Mouse (Mus musculus) skeletal muscle tissue, postnatal 0 days (tissue): ENCODE measurements around the gene Rasip1. TPM values are rescaled to one million over a fixed set of nuclear protein-coding genes. Genes with fewer than 3 reads are reported as not detected.

Experiments
- polyA plus RNA-seq: library from polyadenylated mRNA; unstranded; fragments of >200 nt; fragmentation: Nextera tagmentation; extraction: Ambion mirVana; gene quantifications from 2 replicates; pipeline ENCODE4 v1.2.1, GENCODE M21; 2015

Gene Rasip1
- 10.3 and 13.9 TPM in 2 replicates for polyA plus RNA-seq

DNA sequence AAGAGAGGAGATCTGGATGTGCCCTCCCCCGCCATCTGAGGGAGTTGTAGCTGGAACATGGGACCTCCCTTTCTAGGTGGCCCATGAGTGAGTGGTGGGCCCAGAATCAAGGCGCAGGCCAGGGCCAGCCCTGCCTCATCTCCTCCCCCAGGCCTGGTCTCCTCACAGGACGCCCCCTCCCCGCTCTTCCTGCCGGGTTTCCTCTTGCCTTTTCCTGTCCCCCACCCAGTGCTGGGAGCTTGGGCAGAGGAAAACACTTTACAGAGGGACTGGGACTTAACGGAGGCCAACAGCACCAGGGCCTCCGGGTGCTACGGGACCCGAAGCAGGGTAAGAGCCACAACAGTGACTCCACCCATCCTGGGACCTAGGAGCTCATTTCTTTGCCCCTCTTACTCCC lies at the start of gene Rasip1:
Gene Rasip1 (plus strand): TSS at position 228 of the 400 bp plus-strand sequence.

DNA sequence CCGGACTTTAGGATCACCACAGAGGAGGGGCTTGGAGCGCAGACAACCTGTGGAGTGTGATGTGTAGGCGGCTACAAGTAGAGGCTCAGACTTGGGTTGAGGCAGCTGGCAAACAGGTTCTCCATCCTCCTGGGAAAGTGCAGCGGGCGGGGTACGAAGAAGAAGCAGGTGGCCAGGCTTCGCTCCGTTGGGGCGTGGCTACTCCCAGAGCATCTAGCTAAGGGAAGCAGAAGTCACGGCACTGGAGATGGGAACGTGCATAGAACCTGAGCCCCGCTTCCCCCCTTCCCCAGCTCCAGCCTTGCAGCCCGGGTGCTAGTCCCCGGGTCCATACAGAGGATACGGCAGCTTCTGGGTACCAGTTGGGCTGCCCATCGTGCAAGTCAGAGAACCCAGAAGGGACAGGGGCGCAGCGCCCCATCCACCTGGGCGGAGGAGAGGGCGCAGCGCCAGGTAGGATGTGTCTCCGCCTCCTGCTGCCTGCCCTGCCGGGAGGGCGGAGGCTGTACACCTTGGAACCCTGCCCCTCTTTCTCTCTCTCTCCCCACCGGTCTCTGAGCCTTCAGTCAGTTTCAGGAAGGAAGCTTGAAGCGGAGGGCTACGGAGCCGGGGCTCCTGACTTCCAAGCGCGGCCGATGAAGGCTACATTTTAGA lies 10.1 kb upstream of the Rasip1 start, which contains the start of gene Fut1:
Gene Fut1 (plus strand): TSS at position 248 of the 654 bp plus-strand sequence.

DNA sequence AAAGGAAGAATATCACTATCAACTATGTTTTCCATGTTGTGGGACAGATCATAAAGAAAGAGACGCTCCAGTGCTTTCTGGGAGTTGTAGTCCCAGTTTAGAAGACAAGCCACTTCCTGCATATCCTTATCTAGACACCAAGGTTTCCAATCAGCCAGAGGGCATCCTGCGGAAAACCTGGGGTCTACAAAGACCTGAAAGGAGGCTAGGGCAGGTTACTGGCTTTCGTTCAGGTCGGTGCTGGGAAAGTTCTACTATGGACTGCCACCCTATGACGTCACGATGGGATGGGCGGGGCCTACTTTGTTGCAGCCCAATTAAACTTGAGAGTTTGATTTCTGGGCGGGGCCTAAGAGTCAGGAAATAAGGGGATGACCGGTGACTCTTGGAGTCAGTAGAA lies 5.8 kb upstream of the Rasip1 start, which contains the start of gene Izumo1:
Gene Izumo1 (plus strand): TSS at position 369 of the 400 bp plus-strand sequence.

DNA sequence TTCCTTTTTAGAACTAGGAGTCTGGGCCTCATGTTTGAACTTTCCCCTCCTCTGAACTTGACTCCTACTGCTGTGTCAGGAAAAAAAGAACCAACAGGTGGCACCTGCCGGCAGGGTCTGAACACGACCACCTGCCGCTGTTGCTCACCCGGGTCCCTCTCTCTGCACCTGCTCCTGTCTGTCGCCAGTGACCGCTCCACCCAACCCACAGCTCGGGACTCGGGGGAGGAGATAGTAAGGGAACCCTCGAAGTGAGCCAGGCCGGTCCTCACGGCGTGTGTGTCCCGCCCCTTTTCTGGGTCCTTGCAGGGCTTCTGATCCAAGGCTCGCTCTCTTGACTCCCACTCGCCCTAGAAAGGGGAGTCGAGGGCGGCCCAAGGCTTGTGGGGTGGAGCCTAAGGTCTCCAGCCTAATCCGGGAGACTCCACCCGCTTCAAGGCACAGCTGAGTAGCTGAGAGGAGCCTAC lies 12.3 kb downstream of the Rasip1 start, which contains the start of gene Mamstr:
Gene Mamstr (plus strand): TSS at position 417 of the 467 bp plus-strand sequence.

DNA sequence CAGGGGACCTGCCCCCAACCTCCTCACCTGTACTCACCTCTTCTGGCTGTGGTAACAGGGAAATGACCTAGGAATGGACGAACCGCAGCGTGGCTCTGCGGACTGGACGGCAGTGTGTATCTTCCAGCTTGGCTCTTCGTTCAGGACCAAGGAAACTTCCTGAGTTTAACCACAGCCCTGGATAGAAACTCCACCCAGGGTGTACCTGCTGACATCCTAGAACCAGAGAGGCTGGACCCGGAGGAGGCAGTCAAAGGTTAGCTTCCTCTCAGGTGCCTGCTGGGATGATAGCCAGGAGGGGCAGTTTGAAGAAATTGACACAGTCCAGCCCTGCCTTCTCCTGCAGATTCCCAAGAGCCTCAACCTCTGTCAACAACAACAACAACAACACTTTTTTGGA lies 38.9 kb downstream of the Rasip1 start, which contains the start of gene Fut2:
Gene Fut2 (minus strand): TSS at position 234 of the 400 bp plus-strand sequence.

DNA sequence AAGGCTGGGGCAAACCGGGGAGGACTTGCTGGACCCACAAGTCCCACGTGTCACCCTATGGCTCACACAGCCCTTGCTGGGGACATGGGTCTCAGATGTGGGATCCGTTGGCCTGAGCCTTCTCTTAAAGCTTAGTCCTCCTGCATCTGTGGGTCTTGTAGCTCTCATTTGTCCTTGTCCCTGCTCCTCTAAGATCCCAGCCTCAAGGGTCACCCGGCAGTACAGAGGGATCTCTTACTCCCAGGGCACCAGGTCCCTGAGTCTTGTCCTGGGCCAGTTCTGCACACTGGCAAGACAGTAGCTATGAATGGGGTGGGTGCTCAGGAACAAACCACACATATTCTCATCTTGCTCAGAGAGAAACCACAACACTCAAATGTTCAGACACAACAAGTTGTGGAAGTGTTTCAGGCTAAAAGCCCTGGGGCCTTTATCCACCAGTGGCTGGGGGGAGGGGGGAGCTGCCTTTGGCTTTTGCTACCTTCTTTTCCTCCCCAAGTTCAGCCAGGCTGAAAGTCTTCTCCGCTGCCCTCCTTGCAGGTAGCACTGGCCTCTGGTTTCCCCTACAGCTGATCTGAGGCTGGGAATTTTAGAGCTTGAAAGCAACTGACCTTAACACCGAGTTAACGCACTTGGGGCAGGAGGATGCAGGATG lies 56.2 kb downstream of the Rasip1 start, which contains the start of gene Ntn5:
Gene Ntn5 (plus strand): TSS at position 627 of the 655 bp plus-strand sequence.

Other genes with a start within 250 kb of the Rasip1 start
- 64.7 and 74.9 TPM in 2 replicates for gene Snrnp70, start 231.7 kb upstream of the Rasip1 start, polyA plus RNA-seq
- 3.5 and 4.7 TPM in 2 replicates for gene Kcna7, start 221.8 kb upstream of the Rasip1 start, polyA plus RNA-seq
- 0.09 and 0.17 TPM in 2 replicates for gene Ntf5, start 213.8 kb upstream of the Rasip1 start, polyA plus RNA-seq
- gene Lhb, start 206.7 kb upstream of the Rasip1 start, polyA plus RNA-seq: not detected in 2 replicates
- gene Gys1, start 192.6 kb upstream of the Rasip1 start, polyA plus RNA-seq: 90.8 and 92.1 TPM in 2 replicates
- 31.4 and 35.8 TPM in 2 replicates for gene Ruvbl2, start 189.4 kb upstream of the Rasip1 start, polyA plus RNA-seq
- 2,280 and 2,838 TPM in 2 replicates for gene Ftl1, start 167.6 kb upstream of the Rasip1 start, polyA plus RNA-seq
- 74.5 and 83.5 TPM in 2 replicates for gene Bax, start 160.6 kb upstream of the Rasip1 start, polyA plus RNA-seq
- gene Tulp2, start 145.6 kb upstream of the Rasip1 start, polyA plus RNA-seq: 0.06 and 0.12 TPM in 2 replicates
- not detected in 2 replicates for gene Gm45808, start 140.7 kb upstream of the Rasip1 start, polyA plus RNA-seq
- gene Dhdh, start 138.7 kb upstream of the Rasip1 start, polyA plus RNA-seq: 7.1 and 7.2 TPM in 2 replicates
- gene Nucb1, start 117.1 kb upstream of the Rasip1 start, polyA plus RNA-seq: 124 and 146 TPM in 2 replicates
- gene Ppp1r15a, start 101.2 kb upstream of the Rasip1 start, polyA plus RNA-seq: 19.1 and 19.6 TPM in 2 replicates
- 5.6 and 8.0 TPM in 2 replicates for gene Plekha4, start 101.2 kb upstream of the Rasip1 start, polyA plus RNA-seq
- gene Hsd17b14, start 72.6 kb upstream of the Rasip1 start, polyA plus RNA-seq: 6.1 and 7.2 TPM in 2 replicates
- gene Bcat2, start 57.3 kb upstream of the Rasip1 start, polyA plus RNA-seq: 35.4 and 88.9 TPM in 2 replicates
- gene Fgf21, start 12.0 kb upstream of the Rasip1 start, polyA plus RNA-seq: 0.18 TPM in 1 of 2 replicates, not detected in the other
- gene Fut1, start 10.2 kb upstream of the Rasip1 start, polyA plus RNA-seq: 0.05 TPM in 1 of 2 replicates, not detected in the other
- 0.06 TPM in 1 of 2 replicates, not detected in the other for gene Izumo1, start 5.7 kb upstream of the Rasip1 start, polyA plus RNA-seq
- 139 and 174 TPM in 2 replicates for gene Mamstr, start 12.5 kb downstream of the Rasip1 start, polyA plus RNA-seq
- gene Fut2, start 38.9 kb downstream of the Rasip1 start, polyA plus RNA-seq: 1.9 and 2.1 TPM in 2 replicates
- 1.6 and 1.7 TPM in 2 replicates for gene Ntn5, start 56.5 kb downstream of the Rasip1 start, polyA plus RNA-seq
- 0.33 and 0.40 TPM in 2 replicates for gene Sec1, start 66.9 kb downstream of the Rasip1 start, polyA plus RNA-seq
- 2.4 and 3.0 TPM in 2 replicates for gene Car11, start 72.4 kb downstream of the Rasip1 start, polyA plus RNA-seq
- 9.9 and 10.3 TPM in 2 replicates for gene Dbp, start 77.6 kb downstream of the Rasip1 start, polyA plus RNA-seq
- 568 and 577 TPM in 2 replicates for gene Rpl18, start 88.0 kb downstream of the Rasip1 start, polyA plus RNA-seq
- 11.7 and 13.4 TPM in 2 replicates for gene Sphk2, start 90.5 kb downstream of the Rasip1 start, polyA plus RNA-seq
- 0.10 and 0.17 TPM in 2 replicates for gene Fam83e, start 93.7 kb downstream of the Rasip1 start, polyA plus RNA-seq
- gene Spaca4, start 98.3 kb downstream of the Rasip1 start, polyA plus RNA-seq: not detected in 2 replicates
- gene Lmtk3, start 156.2 kb downstream of the Rasip1 start, polyA plus RNA-seq: 0.18 TPM in 1 of 2 replicates, not detected in the other
- gene Sult2b1, start 157.2 kb downstream of the Rasip1 start, polyA plus RNA-seq: 0.21 and 5.3 TPM in 2 replicates
- gene Cyth2, start 187.1 kb downstream of the Rasip1 start, polyA plus RNA-seq: 42.5 and 48.2 TPM in 2 replicates
- gene Kcnj14, start 197.3 kb downstream of the Rasip1 start, polyA plus RNA-seq: 0.31 and 0.54 TPM in 2 replicates
- 27.3 and 27.6 TPM in 2 replicates for gene Grwd1, start 203.5 kb downstream of the Rasip1 start, polyA plus RNA-seq
- gene Kdelr1, start 245.3 kb downstream of the Rasip1 start, polyA plus RNA-seq: 37.5 and 44.5 TPM in 2 replicates